Mouse (Mus musculus) fibroblast of lung, adult 2 months (primary cell): ENCODE measurements at regions not wholly inside any gene's neighbourhood (a gene's known extent, or its start where the extent isn't known, plus 50 kb on each side); places are given as distances from the start of the nearest gene placed in this dataset.

Experiments
- DNase-seq: peaks from one replicate; pipeline ENCODE4 v3.0.0-alpha.2; 2011; ENCODE audit warnings: low read depth

- DNase-seq: no peak
Observed at GRCm38 (mm10) chr3:155979636-155980035, 582.0 kb upstream of the Negr1 start.

GRCm38 (mm10) chr3:155994044-155994443, 567.5 kb upstream of the Negr1 start:
- no peak for DNase-seq

- DNase-seq: peak; percentile 6
Observed at GRCm38 (mm10) chr3:156017676-156018230, 543.8 kb upstream of the Negr1 start.

- DNase-seq: no peak
Observed at GRCm38 (mm10) chr3:156028602-156029188, 532.9 kb upstream of the Negr1 start.

GRCm38 (mm10) chr3:156070257-156070656, 491.3 kb upstream of the Negr1 start:
- no peak for DNase-seq

- DNase-seq: no peak
Observed at GRCm38 (mm10) chr3:156082268-156082667, 479.3 kb upstream of the Negr1 start.

GRCm38 (mm10) chr3:156093689-156094088, 467.9 kb upstream of the Negr1 start:
- no peak for DNase-seq

GRCm38 (mm10) chr3:156094990-156095389, 466.6 kb upstream of the Negr1 start:
- no peak for DNase-seq

- DNase-seq: no peak
Observed at GRCm38 (mm10) chr3:156105788-156106187, 455.8 kb upstream of the Negr1 start.

GRCm38 (mm10) chr3:156120341-156120740, 441.3 kb upstream of the Negr1 start:
- DNase-seq: no peak

- no peak for DNase-seq
Observed at GRCm38 (mm10) chr3:156131598-156131997, 430.0 kb upstream of the Negr1 start.

- DNase-seq: no peak
Observed at GRCm38 (mm10) chr3:156141355-156141754, 420.2 kb upstream of the Negr1 start.

GRCm38 (mm10) chr3:156149322-156149721, 412.3 kb upstream of the Negr1 start:
- no peak for DNase-seq

GRCm38 (mm10) chr3:156170076-156170475, 391.5 kb upstream of the Negr1 start:
- no peak for DNase-seq

GRCm38 (mm10) chr3:156198688-156199087, 362.9 kb upstream of the Negr1 start:
- DNase-seq: no peak

GRCm38 (mm10) chr3:156199749-156200467, 361.7 kb upstream of the Negr1 start:
- no peak for DNase-seq

- DNase-seq: no peak
Observed at GRCm38 (mm10) chr3:156205246-156205645, 356.3 kb upstream of the Negr1 start.

GRCm38 (mm10) chr3:156208420-156208819, 353.2 kb upstream of the Negr1 start:
- no peak for DNase-seq

- no peak for DNase-seq
Observed at GRCm38 (mm10) chr3:156210827-156211226, 350.8 kb upstream of the Negr1 start.

GRCm38 (mm10) chr3:156214823-156215222, 346.8 kb upstream of the Negr1 start:
- no peak for DNase-seq

GRCm38 (mm10) chr3:156232111-156232510, 329.5 kb upstream of the Negr1 start:
- no peak for DNase-seq

GRCm38 (mm10) chr3:156235955-156236354, 325.6 kb upstream of the Negr1 start:
- no peak for DNase-seq

GRCm38 (mm10) chr3:156252256-156252861, 309.2 kb upstream of the Negr1 start:
- DNase-seq: no peak
